Mouse (Mus musculus) A20 (cell line): ENCODE results near the gene Il3ra.

Source experiments
- DNase-seq: peaks from one replicate; pipeline ENCODE4 v3.0.0-alpha.2; 2011; ENCODE audit warnings: low read depth, low spot score

Il3ra gene

GRCm38 (mm10) chr14:14345948-14346812 is at the start of gene Il3ra:
Il3ra (plus strand) TSS chr14:14346275.
- DNase-seq, result peak; percentile 88

GRCm38 (mm10) chr14:14308938-14309337 is 37.1 kb upstream of the Il3ra start:
- DNase-seq, result no peak

- DNase-seq, result no peak
Observed at GRCm38 (mm10) chr14:14309416-14309815, 36.7 kb upstream of the Il3ra start.

GRCm38 (mm10) chr14:14322528-14322927 is 23.5 kb upstream of the Il3ra start, which contains the start of gene Olfr31:
Olfr31 (plus strand) TSS chr14:14322828.
- no peak for DNase-seq

- peak; percentile 96 for DNase-seq
Observed at GRCm38 (mm10) chr14:14345113-14345871, 783 bp upstream of the Il3ra start.

GRCm38 (mm10) chr14:14346813-14347100 is 682 bp downstream of the Il3ra start:
- DNase-seq, result no peak

GRCm38 (mm10) chr14:14347151-14347835 is 1.2 kb downstream of the Il3ra start:
- peak; percentile 58 for DNase-seq

- peak; percentile 29 for DNase-seq
Observed at GRCm38 (mm10) chr14:14347836-14348621, 2.0 kb downstream of the Il3ra start.

GRCm38 (mm10) chr14:14348674-14349401 is 2.8 kb downstream of the Il3ra start:
- DNase-seq, result no peak

GRCm38 (mm10) chr14:14349485-14350262 is 3.6 kb downstream of the Il3ra start:
- DNase-seq, result peak; percentile 35

- peak; percentile 10 for DNase-seq
Observed at GRCm38 (mm10) chr14:14350263-14351147, 4.4 kb downstream of the Il3ra start.

- DNase-seq, result no peak
Observed at GRCm38 (mm10) chr14:14351148-14351455, 5.0 kb downstream of the Il3ra start.

- peak; percentile 5 for DNase-seq
Observed at GRCm38 (mm10) chr14:14351721-14352590, 5.9 kb downstream of the Il3ra start.

GRCm38 (mm10) chr14:14352606-14353005 is 6.5 kb downstream of the Il3ra start:
- DNase-seq, result peak; percentile 15

- DNase-seq, result no peak
Observed at GRCm38 (mm10) chr14:14353081-14353732, 7.1 kb downstream of the Il3ra start.

- no peak for DNase-seq
Observed at GRCm38 (mm10) chr14:14353740-14354510, 7.8 kb downstream of the Il3ra start.
